Mouse (Mus musculus): Measurements from ENCODE around the gene Srsf10. TPM values are rescaled to one million over a fixed set of nuclear protein-coding genes. Genes with fewer than 3 reads are reported as not detected.
A peak's percentile ranks its signal among the peaks of the same experiment; 100 is the strongest.

Srsf10 gene
- polyA plus RNA-seq, 1 experiment from 2014 or later, result 298 TPM

GRCm38 (mm10) chr4:135828491-135828890, 27.1 kb upstream of the Srsf10 start:
- peaks cover 22% of the 10 kb centered on the region; the same call in 1 of the 2 replicates for H3K4me1 ChIP-seq (ENCODE audit: control insufficient read depth, insufficient read depth, low read length)
- H3K4me2 ChIP-seq (replicated peaks; ENCODE audit: low read depth, low read length), result peak overlapping the region; percentile 18; the same call in 1 of the 2 replicates
- H3K36me3 ChIP-seq (ENCODE audit: control insufficient read depth, insufficient read depth, low read length), result no peaks in the 10 kb centered on the region
- H3K27me3 ChIP-seq (ENCODE audit: control insufficient read depth, insufficient read depth, low read length), result no peaks in the 10 kb centered on the region
- H3K9me3 ChIP-seq (ENCODE audit: control insufficient read depth, low read depth, low read length), result no peaks in the 10 kb centered on the region
- H3K4me3 ChIP-seq (ENCODE audit: low read depth, low read length), result no peak overlapping the region
- WGBS, result 10% methylated on average over 11 of the region's 11 CpGs
- ATAC-seq (ENCODE audit: insufficient number of reproducible peaks, insufficient read depth, low FRiP score, low read depth), result peak; percentile 76; the same call in 1 of the 2 replicates
- no peak overlapping the region for H3K9ac ChIP-seq (replicated peaks; ENCODE audit: low read depth, low read length)
- peak overlapping the region; percentile 91 for H3K27ac ChIP-seq (ENCODE audit: low read length)

GRCm38 (mm10) chr4:135832070-135832469, 23.5 kb upstream of the Srsf10 start:
- Histone ChIP-seq H3K36me3 (ENCODE audit: control insufficient read depth, insufficient read depth, low read length) (no peaks in the 10 kb centered on the region), H3K9me3 (ENCODE audit: control insufficient read depth, low read depth, low read length) (no peaks in the 10 kb centered on the region), H3K4me1 (ENCODE audit: control insufficient read depth, insufficient read depth, low read length) (peaks cover 22% of the 10 kb centered on the region; the same call in 1 of the 2 replicates), H3K4me2 (replicated peaks; ENCODE audit: low read depth, low read length) (no peak overlapping the region), H3K27ac (ENCODE audit: low read length) (peak overlapping the region; percentile 10; the same call in 1 of the 2 replicates), H3K4me3 (ENCODE audit: low read depth, low read length) (no peak overlapping the region), H3K9ac (replicated peaks; ENCODE audit: low read depth, low read length) (no peak overlapping the region), H3K27me3 (ENCODE audit: control insufficient read depth, insufficient read depth, low read length) (no peaks in the 10 kb centered on the region)
- 66% methylated on average over 11 of the region's 11 CpGs for WGBS
- ATAC-seq (ENCODE audit: insufficient number of reproducible peaks, insufficient read depth, low FRiP score, low read depth), result no peak

DNA sequence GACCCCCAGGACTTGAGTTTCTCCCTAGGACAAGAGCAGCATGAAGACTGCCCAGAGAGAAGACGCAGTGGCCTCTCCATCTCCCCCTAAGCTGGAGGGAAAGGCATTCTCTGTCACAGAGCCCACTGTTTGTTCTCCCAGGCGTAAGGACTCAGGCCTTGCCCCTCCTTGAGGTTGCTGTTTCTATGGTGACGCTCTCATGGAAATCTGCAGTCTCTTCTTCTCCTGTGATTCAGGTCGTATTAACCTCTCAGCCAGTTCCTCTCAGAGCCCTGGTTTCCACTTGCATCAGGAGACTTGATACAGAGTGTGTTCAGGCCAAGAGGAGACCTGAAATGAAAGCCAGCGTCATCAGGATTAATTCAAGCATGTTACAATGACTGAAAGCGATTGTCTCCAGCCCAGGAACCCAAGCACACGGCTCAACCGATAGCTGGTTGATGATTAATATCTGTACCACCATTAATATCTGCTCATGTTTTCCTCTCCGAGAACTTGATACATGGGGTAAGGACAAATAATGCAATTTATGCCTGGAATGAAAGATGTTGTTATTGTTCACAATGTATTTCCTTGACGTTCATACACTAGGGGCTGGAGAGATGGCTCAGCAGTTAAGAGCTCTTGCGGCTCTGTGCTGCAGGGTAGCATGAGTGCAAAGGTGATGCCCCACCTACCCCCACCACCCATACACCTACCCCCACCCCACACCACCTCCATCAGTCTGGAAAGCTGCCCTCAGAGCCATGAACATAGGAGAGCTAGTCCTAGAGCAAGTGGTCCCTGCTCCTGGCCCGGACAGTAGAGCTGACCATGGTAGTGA, 22.0 kb upstream of the Srsf10 start:
- Histone ChIP-seq H3K4me2 (replicated peaks; ENCODE audit: low read depth, low read length) (no peak overlapping the region), H3K9me3 (ENCODE audit: control insufficient read depth, low read depth, low read length) (no peaks in the 10 kb centered on the region), H3K27ac (ENCODE audit: low read length) (no peak overlapping the region), H3K27me3 (ENCODE audit: control insufficient read depth, insufficient read depth, low read length) (no peaks in the 10 kb centered on the region), H3K4me3 (ENCODE audit: low read depth, low read length) (no peak overlapping the region), H3K9ac (replicated peaks; ENCODE audit: low read depth, low read length) (no peak overlapping the region), H3K36me3 (ENCODE audit: control insufficient read depth, insufficient read depth, low read length) (no peaks in the 10 kb centered on the region), H3K4me1 (ENCODE audit: control insufficient read depth, insufficient read depth, low read length) (peaks cover 18% of the 10 kb centered on the region; the same call in 1 of the 2 replicates)
- 50% methylated on average over 12 of the region's 12 CpGs for WGBS
- no peak for ATAC-seq (ENCODE audit: insufficient number of reproducible peaks, insufficient read depth, low FRiP score, low read depth)

GRCm38 (mm10) chr4:135834124-135834717, 21.3 kb upstream of the Srsf10 start:
- Histone ChIP-seq H3K9me3 (ENCODE audit: control insufficient read depth, low read depth, low read length) (no peaks in the 10 kb centered on the region), H3K4me1 (ENCODE audit: control insufficient read depth, insufficient read depth, low read length) (peaks cover 11% of the 10 kb centered on the region; the same call in 1 of the 2 replicates), H3K27ac (ENCODE audit: low read length) (no peak overlapping the region), H3K9ac (replicated peaks; ENCODE audit: low read depth, low read length) (no peak overlapping the region), H3K36me3 (ENCODE audit: control insufficient read depth, insufficient read depth, low read length) (no peaks in the 10 kb centered on the region), H3K4me3 (ENCODE audit: low read depth, low read length) (no peak overlapping the region), H3K4me2 (replicated peaks; ENCODE audit: low read depth, low read length) (no peak overlapping the region), H3K27me3 (ENCODE audit: control insufficient read depth, insufficient read depth, low read length) (no peaks in the 10 kb centered on the region)
- ATAC-seq (ENCODE audit: insufficient number of reproducible peaks, insufficient read depth, low FRiP score, low read depth), result no peak
- WGBS, result 81% methylated on average over 8 of the region's 8 CpGs

DNA sequence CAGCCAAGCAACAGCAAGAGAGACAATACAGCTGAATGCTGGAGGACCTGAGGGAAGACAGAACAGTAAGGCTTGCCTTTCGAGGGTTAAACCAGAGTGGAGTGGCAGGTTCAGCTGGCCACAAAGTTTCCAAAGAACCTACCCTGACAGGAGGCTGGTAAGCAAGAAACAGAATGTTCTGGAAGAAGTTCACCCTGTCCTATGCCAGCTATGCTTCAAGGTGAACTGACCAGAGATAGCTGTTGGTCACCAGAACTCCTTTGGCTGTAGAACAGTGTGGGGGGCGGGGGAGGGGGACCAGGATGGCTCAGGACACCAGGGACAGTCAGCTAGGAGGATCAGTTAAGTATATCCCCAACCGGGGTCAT, 16.6 kb upstream of the Srsf10 start:
- Histone ChIP-seq H3K27me3 (ENCODE audit: control insufficient read depth, insufficient read depth, low read length) (no peaks in the 10 kb centered on the region), H3K4me2 (replicated peaks; ENCODE audit: low read depth, low read length) (no peak overlapping the region), H3K4me1 (ENCODE audit: control insufficient read depth, insufficient read depth, low read length) (no peaks in the 10 kb centered on the region), H3K4me3 (ENCODE audit: low read depth, low read length) (no peak overlapping the region), H3K9me3 (ENCODE audit: control insufficient read depth, low read depth, low read length) (no peaks in the 10 kb centered on the region; the same call in 1 of the 2 replicates), H3K27ac (ENCODE audit: low read length) (no peak overlapping the region), H3K9ac (replicated peaks; ENCODE audit: low read depth, low read length) (no peak overlapping the region), H3K36me3 (ENCODE audit: control insufficient read depth, insufficient read depth, low read length) (no peaks in the 10 kb centered on the region)
- 78% methylated on average over 3 of the region's 3 CpGs for WGBS
- no peak for ATAC-seq (ENCODE audit: insufficient number of reproducible peaks, insufficient read depth, low FRiP score, low read depth)

- ATAC-seq (ENCODE audit: insufficient number of reproducible peaks, insufficient read depth, low FRiP score, low read depth), result no peak
- H3K9me3 ChIP-seq (ENCODE audit: control insufficient read depth, low read depth, low read length), result no peaks in the 10 kb centered on the region; the same call in 1 of the 2 replicates
- H3K27me3 ChIP-seq (ENCODE audit: control insufficient read depth, insufficient read depth, low read length), result no peaks in the 10 kb centered on the region
- WGBS, result 73% methylated on average over 21 of the region's 21 CpGs
- H3K4me2 ChIP-seq (replicated peaks; ENCODE audit: low read depth, low read length), result no peak overlapping the region
- H3K4me1 ChIP-seq (ENCODE audit: control insufficient read depth, insufficient read depth, low read length), result no peaks in the 10 kb centered on the region
- no peak overlapping the region for H3K27ac ChIP-seq (ENCODE audit: low read length)
- H3K4me3 ChIP-seq (ENCODE audit: low read depth, low read length), result no peak overlapping the region
- H3K36me3 ChIP-seq (ENCODE audit: control insufficient read depth, insufficient read depth, low read length), result no peaks in the 10 kb centered on the region
- no peak overlapping the region for H3K9ac ChIP-seq (replicated peaks; ENCODE audit: low read depth, low read length)
Observed at GRCm38 (mm10) chr4:135839293-135840011, 16.1 kb upstream of the Srsf10 start.

DNA sequence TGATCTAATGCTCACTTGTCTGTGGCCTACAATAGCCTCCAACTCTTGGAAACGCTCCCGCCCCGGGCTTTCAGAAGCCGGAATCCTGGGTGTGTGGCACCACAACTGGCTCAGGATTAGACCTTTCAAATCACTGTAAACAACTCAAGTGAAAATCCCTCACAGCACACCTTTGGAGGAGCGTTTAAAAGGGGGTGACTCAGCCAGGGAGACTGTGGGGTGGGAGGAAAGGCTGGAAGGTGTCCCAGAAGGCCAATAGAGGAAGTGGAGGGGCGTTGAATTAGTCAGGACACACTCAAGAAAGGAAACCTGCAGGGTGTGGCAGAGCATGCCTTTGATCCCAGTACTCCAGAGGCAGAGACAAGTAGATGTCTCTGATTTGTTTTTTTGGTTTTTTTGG, 11.1 kb upstream of the Srsf10 start:
- H3K4me3 ChIP-seq (ENCODE audit: low read depth, low read length), result no peak overlapping the region
- no peak overlapping the region for H3K4me2 ChIP-seq (replicated peaks; ENCODE audit: low read depth, low read length)
- WGBS, result 77% methylated on average over 6 of the region's 6 CpGs
- H3K27ac ChIP-seq (ENCODE audit: low read length), result no peak overlapping the region
- no peaks in the 10 kb centered on the region for H3K27me3 ChIP-seq (ENCODE audit: control insufficient read depth, insufficient read depth, low read length)
- no peaks in the 10 kb centered on the region for H3K36me3 ChIP-seq (ENCODE audit: control insufficient read depth, insufficient read depth, low read length)
- H3K9ac ChIP-seq (replicated peaks; ENCODE audit: low read depth, low read length), result no peak overlapping the region
- H3K9me3 ChIP-seq (ENCODE audit: control insufficient read depth, low read depth, low read length), result no peaks in the 10 kb centered on the region; the same call in 1 of the 2 replicates
- ATAC-seq (ENCODE audit: insufficient number of reproducible peaks, insufficient read depth, low FRiP score, low read depth), result no peak
- H3K4me1 ChIP-seq (ENCODE audit: control insufficient read depth, insufficient read depth, low read length), result no peaks in the 10 kb centered on the region

DNA sequence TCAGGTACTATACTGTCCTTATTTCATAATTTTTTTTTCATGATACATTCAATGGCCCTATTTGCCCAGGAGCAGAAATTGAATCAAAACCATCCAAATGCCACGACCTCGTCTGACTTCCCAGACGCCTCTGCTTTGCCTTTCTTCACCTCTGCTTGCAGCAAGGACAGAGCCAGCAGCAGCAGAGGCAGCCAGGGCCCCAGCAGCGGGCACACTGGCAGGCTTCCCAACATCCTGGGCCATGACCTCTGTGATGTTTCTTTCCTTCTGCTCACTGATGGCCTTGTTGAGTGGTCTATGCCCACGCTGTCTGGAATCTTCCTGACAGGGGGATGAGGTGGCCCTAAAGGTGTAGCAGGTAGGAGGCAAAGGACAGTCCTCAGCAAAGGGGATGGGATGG, 8.0 kb upstream of the Srsf10 start:
- WGBS, result 54% methylated on average over 5 of the region's 5 CpGs
- ATAC-seq (ENCODE audit: insufficient number of reproducible peaks, insufficient read depth, low FRiP score, low read depth), result no peak
- Histone ChIP-seq H3K27ac (ENCODE audit: low read length) (no peak overlapping the region), H3K27me3 (ENCODE audit: control insufficient read depth, insufficient read depth, low read length) (no peaks in the 10 kb centered on the region), H3K4me1 (ENCODE audit: control insufficient read depth, insufficient read depth, low read length) (no peaks in the 10 kb centered on the region), H3K4me2 (replicated peaks; ENCODE audit: low read depth, low read length) (no peak overlapping the region), H3K36me3 (ENCODE audit: control insufficient read depth, insufficient read depth, low read length) (no peaks in the 10 kb centered on the region), H3K4me3 (ENCODE audit: low read depth, low read length) (no peak overlapping the region), H3K9me3 (ENCODE audit: control insufficient read depth, low read depth, low read length) (no peaks in the 10 kb centered on the region), H3K9ac (replicated peaks; ENCODE audit: low read depth, low read length) (no peak overlapping the region)

Measured in stomach, embryonic 14.5 days (tissue).